Mouse (Mus musculus) heart, embryonic 15.5 days (tissue): ENCODE data around the gene Smim27. TPM values are rescaled to one million over a fixed set of nuclear protein-coding genes. Genes with fewer than 3 reads are reported as not detected.

Source experiments
- ATAC-seq: fragments of 200-750 bp; cut with Nextera tagmentation; replicated peaks from 2 replicates; pipeline ENCODE4 v1.8.0; 2017; ENCODE audit warnings: low read depth, moderate TSS enrichment; ENCODE audit not compliant: insufficient number of reproducible peaks, insufficient read depth, low FRiP score
- H3K27ac ChIP-seq: fragments of 300-500 bp; sonication (generic); 2 replicates; pipeline ENCODE4 v1.5.1; 2015; ENCODE audit warnings: mild to moderate bottlenecking, inconsistent platforms
- H3K27me3 ChIP-seq: fragments of 300-500 bp; sonication (generic); 2 replicates; pipeline ENCODE4 v1.6.1; 2015; ENCODE audit warnings: inconsistent platforms
- H3K36me3 ChIP-seq: fragments of 300-500 bp; sonication (generic); 2 replicates; pipeline ENCODE4 v1.6.1; 2015; ENCODE audit warnings: mild to moderate bottlenecking, inconsistent platforms
- H3K4me1 ChIP-seq: fragments of 300-500 bp; sonication (generic); replicated peaks from 2 replicates; pipeline ENCODE4 v1.6.1; 2015; ENCODE audit warnings: inconsistent platforms
- H3K4me2 ChIP-seq: fragments of 300-500 bp; sonication (generic); 2 replicates; pipeline ENCODE4 v1.6.1; 2015; ENCODE audit warnings: inconsistent platforms, mild to moderate bottlenecking, moderate library complexity
- H3K4me3 ChIP-seq: fragments of 300-500 bp; sonication (generic); 2 replicates; pipeline ENCODE4 v1.5.1; 2015; ENCODE audit warnings: mild to moderate bottlenecking, inconsistent platforms
- H3K9ac ChIP-seq: fragments of 300-500 bp; sonication (generic); 2 replicates; pipeline ENCODE4 v1.6.1; 2015; ENCODE audit warnings: mild to moderate bottlenecking, inconsistent platforms
- H3K9me3 ChIP-seq: fragments of 300-500 bp; sonication (generic); replicated peaks from 2 replicates; pipeline ENCODE4 v1.6.1; 2016; ENCODE audit warnings: inconsistent platforms
- WGBS: fragments of 180-500 bp; shearing (Covaris S2); methylation state at CpG from one replicate; pipeline ENCODE4 v1.1.7; 2015; ENCODE audit warnings: mixed read lengths; 5-methylcytosine and 5-hydroxymethylcytosine counted together
- polyA plus RNA-seq: library from polyadenylated mRNA; unstranded; fragments of >200 nt; fragmentation: Nextera tagmentation; extraction: Ambion mirVana; gene quantifications from 2 replicates; pipeline ENCODE4 v1.2.1, GENCODE M21; 2015

Gene Smim27
- polyA plus RNA-seq, 1 experiment from 2014 or later: 44.0 TPM

GRCm38 (mm10) chr4:40302445-40303125 is 33.2 kb downstream of the Smim27 start:
- no peaks in the 10 kb centered on the region for H3K9me3 ChIP-seq
- no peak overlapping the region for H3K4me3 ChIP-seq
- H3K4me1 ChIP-seq: peaks cover 2% of the 10 kb centered on the region; the same call in 1 of the 2 replicates
- H3K9ac ChIP-seq: no peak overlapping the region
- ATAC-seq: no peak
- 58% methylated on average over 10 of the region's 10 CpGs for WGBS
- H3K4me2 ChIP-seq: no peak overlapping the region
- peaks cover 4% of the 10 kb centered on the region; the same call in 1 of the 2 replicates for H3K27me3 ChIP-seq
- H3K36me3 ChIP-seq: no peaks in the 10 kb centered on the region
- no peak overlapping the region for H3K27ac ChIP-seq

GRCm38 (mm10) chr4:40309682-40310081 is 40.3 kb downstream of the Smim27 start:
- no peak for ATAC-seq
- Histone ChIP-seq H3K27me3 (no peaks in the 10 kb centered on the region), H3K36me3 (no peaks in the 10 kb centered on the region), H3K4me3 (no peak overlapping the region), H3K9ac (no peak overlapping the region), H3K4me2 (no peak overlapping the region), H3K9me3 (no peaks in the 10 kb centered on the region), H3K4me1 (no peaks in the 10 kb centered on the region), H3K27ac (no peak overlapping the region)

GRCm38 (mm10) chr4:40310796-40311383 is 41.5 kb downstream of the Smim27 start:
- no peak overlapping the region for H3K9ac ChIP-seq
- 76% methylated on average over 11 of the region's 11 CpGs for WGBS
- no peak overlapping the region for H3K4me2 ChIP-seq
- H3K4me3 ChIP-seq: no peak overlapping the region
- H3K36me3 ChIP-seq: no peaks in the 10 kb centered on the region
- no peaks in the 10 kb centered on the region for H3K4me1 ChIP-seq
- H3K9me3 ChIP-seq: no peaks in the 10 kb centered on the region
- H3K27ac ChIP-seq: no peak overlapping the region
- no peak for ATAC-seq
- H3K27me3 ChIP-seq: no peaks in the 10 kb centered on the region

GRCm38 (mm10) chr4:40312213-40312612 is 42.8 kb downstream of the Smim27 start:
- Histone ChIP-seq H3K36me3 (no peaks in the 10 kb centered on the region), H3K9me3 (no peaks in the 10 kb centered on the region), H3K9ac (no peak overlapping the region), H3K4me3 (no peak overlapping the region), H3K4me2 (no peak overlapping the region), H3K27me3 (no peaks in the 10 kb centered on the region), H3K4me1 (no peaks in the 10 kb centered on the region), H3K27ac (no peak overlapping the region)
- WGBS: 82% methylated on average over 1 of the region's 1 CpGs
- ATAC-seq: no peak

DNA sequence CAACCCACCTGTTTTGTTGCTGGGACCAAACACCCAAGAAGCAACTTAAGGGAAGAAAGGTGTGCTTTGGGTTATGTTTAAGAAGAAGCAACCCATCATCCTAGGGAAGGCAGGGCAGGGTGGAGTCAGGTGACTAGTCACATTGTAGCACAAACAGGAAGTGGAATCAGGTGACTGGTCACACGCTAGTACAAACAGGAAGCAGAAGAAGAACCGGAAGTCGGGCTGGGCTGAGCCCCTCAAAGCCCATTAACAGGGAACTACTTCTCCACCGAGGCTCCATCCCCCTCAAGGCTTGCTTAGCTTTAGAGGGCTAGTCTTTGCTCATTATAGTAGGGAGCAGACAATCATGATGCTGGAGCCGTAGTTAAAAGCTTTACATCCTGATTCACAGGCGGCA is 43.6 kb downstream of the Smim27 start:
- Histone ChIP-seq H3K27me3 (no peaks in the 10 kb centered on the region), H3K4me2 (no peak overlapping the region), H3K4me1 (no peaks in the 10 kb centered on the region), H3K9ac (no peak overlapping the region), H3K4me3 (no peak overlapping the region), H3K36me3 (no peaks in the 10 kb centered on the region), H3K9me3 (no peaks in the 10 kb centered on the region), H3K27ac (no peak overlapping the region)
- no peak for ATAC-seq
- WGBS: 69% methylated on average over 6 of the region's 6 CpGs

DNA sequence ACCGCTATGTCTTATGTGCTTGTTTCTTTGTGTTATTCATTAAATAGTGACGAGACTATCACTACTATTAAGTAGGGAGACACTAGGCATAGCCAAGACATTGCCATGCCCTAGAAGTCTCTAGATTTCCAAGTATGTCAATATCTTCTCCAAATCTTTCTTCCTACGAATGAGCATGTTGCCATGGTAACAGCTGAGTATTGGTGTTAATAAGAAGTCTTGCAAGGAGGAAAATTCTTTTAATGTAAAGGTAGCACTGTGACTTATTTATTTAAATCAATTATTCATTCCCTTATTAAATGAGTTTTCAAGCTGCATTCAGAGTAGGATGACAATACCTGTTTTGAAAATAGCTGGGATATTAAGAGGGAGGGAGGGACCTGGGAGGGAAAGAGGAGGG is 48.0 kb downstream of the Smim27 start:
- no peak overlapping the region for H3K27ac ChIP-seq
- H3K27me3 ChIP-seq: no peaks in the 10 kb centered on the region
- no peak overlapping the region for H3K4me2 ChIP-seq
- H3K4me3 ChIP-seq: no peak overlapping the region
- no peaks in the 10 kb centered on the region for H3K4me1 ChIP-seq
- H3K9ac ChIP-seq: no peak overlapping the region
- 77% methylated on average over 3 of the region's 3 CpGs for WGBS
- ATAC-seq: no peak
- no peaks in the 10 kb centered on the region for H3K9me3 ChIP-seq
- H3K36me3 ChIP-seq: no peaks in the 10 kb centered on the region

Other genes with a start within 250 kb of the Smim27 start
- gene Aco1, start 126.5 kb upstream of the Smim27 start, polyA plus RNA-seq: 30.3 and 35.2 TPM in 2 replicates
- gene Ddx58, start 29.8 kb upstream of the Smim27 start, polyA plus RNA-seq: 8.3 and 12.6 TPM in 2 replicates
- 25.1 and 28.7 TPM in 2 replicates for gene Topors, start 271 bp downstream of the Smim27 start, polyA plus RNA-seq
- gene Ndufb6, start 9.8 kb downstream of the Smim27 start, polyA plus RNA-seq: 485 and 594 TPM in 2 replicates
- gene Tmem215, start 202.6 kb downstream of the Smim27 start, polyA plus RNA-seq: 0.96 and 1.3 TPM in 2 replicates